Mouse (Mus musculus) midbrain, postnatal 0 days (tissue): ENCODE data around the gene Itln1. TPM values are rescaled to one million over a fixed set of nuclear protein-coding genes. Genes with fewer than 3 reads are reported as not detected.
A peak's percentile ranks its signal among the peaks of the same experiment; 100 is the strongest.

ENCODE experiments used
- ATAC-seq: fragments of 200-750 bp; cut with Nextera tagmentation; 2 replicates; pipeline ENCODE4 v1.8.0; 2017; ENCODE audit warnings: moderate number of reproducible peaks, mild to moderate bottlenecking, moderate TSS enrichment, moderate library complexity; ENCODE audit not compliant: low FRiP score
- DNase-seq: peaks from one replicate; pipeline ENCODE4 v3.0.0-alpha.2; 2015; ENCODE audit warnings: low spot score
- H3K27ac ChIP-seq: fragments of 300-500 bp; sonication (generic); 2 replicates; pipeline ENCODE4 v1.5.1; 2014; ENCODE audit warnings: low read depth, mild to moderate bottlenecking, low read length, mixed read lengths
- H3K27me3 ChIP-seq: fragments of 300-500 bp; sonication (generic); 2 replicates; pipeline ENCODE4 v1.6.1; 2014; ENCODE audit warnings: low read length, control low read depth, mixed read lengths; ENCODE audit not compliant: insufficient read depth
- H3K36me3 ChIP-seq: fragments of 300-500 bp; sonication (generic); 2 replicates; pipeline ENCODE4 v1.6.1; 2014; ENCODE audit warnings: low read length, control low read depth, mixed read lengths; ENCODE audit not compliant: insufficient read depth
- H3K4me1 ChIP-seq: fragments of 300-500 bp; sonication (generic); 2 replicates; pipeline ENCODE4 v1.6.1; 2014; ENCODE audit warnings: mild to moderate bottlenecking, control low read depth, antibody characterized with exemption, low read length, mixed read lengths; ENCODE audit not compliant: insufficient read depth
- H3K4me2 ChIP-seq: fragments of 300-500 bp; sonication (generic); 2 replicates; pipeline ENCODE4 v1.6.1; 2014; ENCODE audit warnings: low read depth, mild to moderate bottlenecking, low read length, mixed read lengths; ENCODE audit not compliant: poor library complexity, severe bottlenecking
- H3K4me3 ChIP-seq: fragments of 300-500 bp; sonication (generic); 2 replicates; pipeline ENCODE4 v1.5.1; 2014; ENCODE audit warnings: low read depth, mild to moderate bottlenecking, low read length, moderate library complexity
- H3K9ac ChIP-seq: fragments of 300-500 bp; sonication (generic); replicated peaks from 2 replicates; pipeline ENCODE4 v1.6.1; 2014; ENCODE audit warnings: mild to moderate bottlenecking, low read length, moderate library complexity, mixed read lengths; ENCODE audit not compliant: poor library complexity, severe bottlenecking
- H3K9me3 ChIP-seq: fragments of 300-500 bp; sonication (generic); 2 replicates; pipeline ENCODE4 v1.6.1; 2016; ENCODE audit warnings: low read length, control low read depth
- CTCF ChIP-seq: IDR thresholded peaks from 2 replicates; pipeline ENCODE4 v1.5.1; 2016; ENCODE audit warnings: antibody characterized with exemption, mild to moderate bottlenecking
- WGBS: fragments of 180-500 bp; shearing (Covaris S2); extraction: QIAGEN DNeasy Blood & Tissue Kit; methylation state at CpG from one replicate; pipeline ENCODE4 v1.1.7; 2014; 5-methylcytosine and 5-hydroxymethylcytosine counted together
- polyA plus RNA-seq: library from polyadenylated mRNA; unstranded; fragments of >200 nt; fragmentation: Nextera tagmentation; extraction: Ambion mirVana; gene quantifications from 2 replicates; pipeline ENCODE4 v1.2.1, GENCODE M21; 2015
- total RNA-seq: library from RNA; depleted of rRNA; stranded (reverse); fragments of >200 nt; gene quantifications from 2 replicates; pipeline ENCODE4 v1.2.3, GENCODE M21; 2014

Itln1 gene
- total and polyA plus RNA-seq, 2 experiments from 2014 or later: not detected

- Histone ChIP-seq H3K4me3 (no peak overlapping the region), H3K9me3 (no peaks in the 10 kb centered on the region), H3K9ac (no peak overlapping the region), H3K4me1 (no peaks in the 10 kb centered on the region), H3K27ac (no peak overlapping the region), H3K36me3 (no peaks in the 10 kb centered on the region), H3K4me2 (no peak overlapping the region), H3K27me3 (no peaks in the 10 kb centered on the region)
- no peak for TF ChIP-seq CTCF
- DNase-seq (no peak), ATAC-seq (no peak)
- 77% methylated on average over 6 of the region's 6 CpGs for WGBS
These were observed 23.3 kb upstream of the Itln1 start for GRCm38 (mm10) chr1:171558407-171558806.

DNA sequence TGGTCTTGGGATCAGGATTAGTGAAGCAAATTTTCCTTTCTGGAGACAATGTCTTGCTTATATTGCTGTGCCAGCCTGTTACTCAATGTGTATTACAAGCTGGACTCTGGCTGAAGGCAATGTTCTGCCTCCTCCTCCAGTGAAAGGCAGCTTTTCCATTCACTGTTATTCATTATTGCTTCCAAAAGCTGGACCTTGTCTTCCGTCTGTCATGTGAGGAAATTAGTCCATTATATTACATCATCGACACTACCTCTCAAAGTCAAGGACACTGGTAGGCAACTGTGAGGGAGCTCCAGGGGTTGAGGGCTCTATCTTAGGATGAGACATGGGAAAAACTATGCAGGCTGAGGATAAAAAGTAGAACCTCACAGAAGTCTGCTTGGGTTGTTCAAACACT lies 21.3 kb upstream of the Itln1 start:
- ATAC-seq: no peak
- Histone ChIP-seq H3K27me3 (no peaks in the 10 kb centered on the region), H3K36me3 (no peaks in the 10 kb centered on the region), H3K9ac (no peak overlapping the region), H3K4me1 (no peaks in the 10 kb centered on the region), H3K4me3 (no peak overlapping the region), H3K9me3 (no peaks in the 10 kb centered on the region), H3K4me2 (no peak overlapping the region), H3K27ac (no peak overlapping the region)
- 94% methylated on average over 2 of the region's 2 CpGs for WGBS
- no peak for DNase-seq
- no peak for TF ChIP-seq CTCF

- ATAC-seq: no peak
- TF ChIP-seq CTCF: no peak
- Histone ChIP-seq H3K36me3 (no peaks in the 10 kb centered on the region), H3K4me1 (no peaks in the 10 kb centered on the region), H3K9me3 (no peaks in the 10 kb centered on the region), H3K4me2 (no peak overlapping the region), H3K4me3 (no peak overlapping the region), H3K27me3 (no peaks in the 10 kb centered on the region), H3K9ac (no peak overlapping the region), H3K27ac (no peak overlapping the region)
- DNase-seq: peak; percentile 12
- WGBS: 80% methylated on average over 11 of the region's 11 CpGs
These were observed 18.6 kb upstream of the Itln1 start for GRCm38 (mm10) chr1:171553359-171554341.

DNA sequence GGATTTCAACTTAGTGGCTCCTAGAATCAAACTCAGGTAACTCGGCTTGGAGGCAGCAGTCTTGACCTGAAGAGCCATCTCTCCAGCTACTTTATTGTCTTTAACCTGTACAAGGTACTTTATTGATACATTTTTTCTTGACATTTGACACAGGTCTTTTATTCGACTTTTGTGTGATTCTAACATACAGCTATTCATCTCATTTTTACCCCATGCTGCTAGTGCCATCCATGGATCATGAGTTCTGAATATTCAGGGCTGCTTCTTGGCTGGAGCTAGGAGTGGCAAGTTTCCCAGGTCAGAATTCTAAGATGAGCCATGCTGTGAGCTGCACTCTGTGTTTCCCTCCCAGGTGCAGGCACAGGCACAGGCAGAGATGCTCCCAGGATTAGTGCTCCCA lies 17.1 kb upstream of the Itln1 start:
- TF ChIP-seq CTCF: no peak
- ATAC-seq (no peak), DNase-seq (no peak)
- Histone ChIP-seq H3K9ac (no peak overlapping the region), H3K4me2 (no peak overlapping the region), H3K27ac (no peak overlapping the region), H3K9me3 (no peaks in the 10 kb centered on the region), H3K4me3 (no peak overlapping the region), H3K4me1 (no peaks in the 10 kb centered on the region), H3K36me3 (no peaks in the 10 kb centered on the region), H3K27me3 (no peaks in the 10 kb centered on the region)
- WGBS: 79% methylated on average over 2 of the region's 2 CpGs

GRCm38 (mm10) chr1:171551326-171551725 lies 16.2 kb upstream of the Itln1 start:
- Histone ChIP-seq H3K27me3 (no peaks in the 10 kb centered on the region), H3K36me3 (no peaks in the 10 kb centered on the region), H3K4me2 (no peak overlapping the region), H3K9ac (no peak overlapping the region), H3K9me3 (no peaks in the 10 kb centered on the region), H3K4me3 (no peak overlapping the region), H3K4me1 (no peaks in the 10 kb centered on the region), H3K27ac (no peak overlapping the region)
- no peak for ATAC-seq
- DNase-seq: no peak
- TF ChIP-seq CTCF: no peak
- 84% methylated on average over 7 of the region's 7 CpGs for WGBS

DNA sequence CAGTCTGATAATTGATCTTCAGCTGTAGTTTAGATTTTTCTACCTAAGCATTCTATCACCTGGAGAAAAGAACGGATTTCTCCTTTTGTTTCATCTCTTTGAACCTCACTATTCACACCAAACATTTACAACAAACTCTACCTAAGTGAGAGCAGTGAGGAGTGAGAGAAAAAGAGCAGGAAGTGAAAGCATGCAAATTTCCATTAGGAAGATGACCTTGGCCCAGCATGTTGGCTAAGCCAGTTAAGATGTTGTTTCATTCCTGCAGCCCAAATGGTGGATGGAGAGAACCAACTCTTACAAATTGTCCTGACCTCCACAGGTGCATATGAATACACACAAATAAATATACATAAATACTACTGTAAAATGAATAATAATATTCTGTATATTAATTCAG lies 5.6 kb upstream of the Itln1 start:
- no peak for TF ChIP-seq CTCF
- no peak overlapping the region for H3K4me2 ChIP-seq
- no peak overlapping the region for H3K9ac ChIP-seq
- no peaks in the 10 kb centered on the region for H3K36me3 ChIP-seq
- ATAC-seq: no peak
- H3K27ac ChIP-seq: no peak overlapping the region
- 0 out of 2 replicates have a peak, but pooled peaks cover 3% of the 10 kb centered on the region for H3K9me3 ChIP-seq
- H3K27me3 ChIP-seq: no peaks in the 10 kb centered on the region
- DNase-seq: no peak
- H3K4me1 ChIP-seq: no peaks in the 10 kb centered on the region
- WGBS: 89% methylated on average over 1 of the region's 1 CpGs
- no peak overlapping the region for H3K4me3 ChIP-seq
